In genomic region chr6:30694209-30694608, GRCm38 (mm10) we compare ENCODE assay signal across 8 mouse cellular contexts. TPM values are rescaled to one million over a fixed set of nuclear protein-coding genes. Genes with fewer than 3 reads are reported as not detected.
DNase-seq lines count a peak whose midpoint lies in the region; ATAC-seq and TF ChIP-seq lines count a peak whose summit lies in the region.

No protein-coding gene starts in this region.

- H3K27me3 ChIP-seq in embryonic facial prominence, embryonic 15.5 days: no peaks in the 10 kb centered on the region
- H3K27me3 ChIP-seq in stomach, embryonic 16.5 days (ENCODE audit: control insufficient read depth, insufficient read depth, low read length): no peaks in the 10 kb centered on the region

- H3K36me3 ChIP-seq in embryonic facial prominence, embryonic 15.5 days: no peaks in the 10 kb centered on the region
- H3K36me3 ChIP-seq in stomach, embryonic 16.5 days (ENCODE audit: control insufficient read depth, insufficient read depth, low read length): no peaks in the 10 kb centered on the region

- H3K9ac ChIP-seq in embryonic facial prominence, embryonic 15.5 days: no peak overlapping the region
- H3K9ac ChIP-seq in stomach, embryonic 16.5 days (ENCODE audit: low read length): peak overlapping the region; percentile 85; the same call in 1 of the 2 replicates

- H3K27ac ChIP-seq in gastrocnemius, adult 2 months: no peak overlapping the region
- H3K27ac ChIP-seq in embryonic facial prominence, embryonic 15.5 days (replicated peaks): 0 out of 2 replicates have a peak overlapping the region, but pooled peaks have one; percentile 95
- H3K27ac ChIP-seq in stomach, embryonic 16.5 days (ENCODE audit: low read length): peak overlapping the region; percentile 92

- H3K4me2 ChIP-seq in embryonic facial prominence, embryonic 15.5 days (replicated peaks): peak overlapping the region; percentile 66
- H3K4me2 ChIP-seq in stomach, embryonic 16.5 days (ENCODE audit: low read depth, low read length): peak overlapping the region; percentile 74

- 34% methylated on average over 6 of the region's 6 CpGs for WGBS in embryonic facial prominence, embryonic 15.5 days
- WGBS in stomach, embryonic 16.5 days: 41% methylated on average over 6 of the region's 6 CpGs

- peaks cover 16% of the 10 kb centered on the region; the same call in 1 of the 2 replicates for H3K4me1 ChIP-seq in embryonic facial prominence, embryonic 15.5 days
- H3K4me1 ChIP-seq in stomach, embryonic 16.5 days (ENCODE audit: control insufficient read depth, insufficient read depth, low read length): peaks cover 13% of the 10 kb centered on the region

- no peak for DNase-seq in gastrocnemius, adult 2 months
- no peak for DNase-seq in gastrocnemius, postnatal 10 days
- DNase-seq in CD4-positive helper T cell, adult 2 months (ENCODE audit: low read depth, low spot score): peak; percentile 24
- DNase-seq in left cerebral cortex, postnatal 25 days (ENCODE audit: low spot score in 2 of 2): peak; percentile 40 to 58
- no peak for DNase-seq in adrenal gland, postnatal 36 days
- DNase-seq in thymus, postnatal 25 days: no peak

- no peaks in the 10 kb centered on the region for H3K9me3 ChIP-seq in embryonic facial prominence, embryonic 15.5 days (replicated peaks)
- no peaks in the 10 kb centered on the region for H3K9me3 ChIP-seq in stomach, embryonic 16.5 days (replicated peaks; ENCODE audit: control insufficient read depth, low read length)

- intact Hi-C loops in gastrocnemius, adult 2 months (cut with DNase I): loop anchor here (5.0 kb wide), 1 partner anchor 203 kb away; the partner anchor contains the start of gene Copg2
- intact Hi-C loops in left cerebral cortex, postnatal 25 days (cut with DNase I): loop anchor here (5.0 kb wide), 1 partner anchor 147 kb away; no protein-coding TSS in a partner anchor

- peak overlapping the region; percentile 74 for H3K4me3 ChIP-seq in gastrocnemius, adult 2 months
- peak overlapping the region; percentile 64 for H3K4me3 ChIP-seq in embryonic facial prominence, embryonic 15.5 days (replicated peaks)
- H3K4me3 ChIP-seq in stomach, embryonic 16.5 days (replicated peaks; ENCODE audit: low read length): peak overlapping the region; percentile 64

- no peak for TF ChIP-seq CTCF in gastrocnemius, adult 2 months (IDR thresholded peaks at IDR 0.05)

- ATAC-seq in embryonic facial prominence, embryonic 15.5 days (ENCODE audit: insufficient number of reproducible peaks, low FRiP score, low TSS enrichment, low read depth): no peak
- ATAC-seq in stomach, embryonic 16.5 days (ENCODE audit: insufficient read depth, low FRiP score): no peak

RNA-seq across cellular contexts. Expression of gene Cep41, which starts 0.7 kb away (rescaled TPM):
- 1 to 10 TPM in 1 of 2 experiments, under 1 TPM in 1; 0.20 to 1.6 TPM for total RNA-seq in gastrocnemius, adult 2 months (2021)
- total RNA-seq in gastrocnemius, postnatal 10 days (2021): 1 to 10 TPM; 3.4 to 3.7 TPM
- 30.9 and 33.1 TPM in 2 replicates for polyA plus RNA-seq in embryonic facial prominence, embryonic 15.5 days (2015; fragmentation: Nextera tagmentation; extraction: Ambion mirVana)
- 1 to 10 TPM; 7.5 to 8.1 TPM for total RNA-seq in left cerebral cortex, postnatal 25 days (2021)
- 8.8 and 11.6 TPM in 2 replicates for polyA plus RNA-seq in stomach, embryonic 16.5 days (2015; fragmentation: Nextera tagmentation; extraction: Ambion mirVana)
- 1 to 10 TPM; 6.1 to 9.6 TPM for total RNA-seq in adrenal gland, postnatal 36 days (2021)

RNA-seq across cellular contexts. Expression of gene Mest, which starts 29.1 kb away (rescaled TPM):
- total RNA-seq in gastrocnemius, adult 2 months (2021): 1 to 10 TPM; 1.6 to 2.4 TPM
- total RNA-seq in gastrocnemius, postnatal 10 days (2021): 100 to 1,000 TPM; 211 to 268 TPM
- 1,312 and 1,376 TPM in 2 replicates for polyA plus RNA-seq in embryonic facial prominence, embryonic 15.5 days (2015; fragmentation: Nextera tagmentation; extraction: Ambion mirVana)
- 100 to 1,000 TPM; 120 to 124 TPM for total RNA-seq in left cerebral cortex, postnatal 25 days (2021)
- polyA plus RNA-seq in stomach, embryonic 16.5 days (2015; fragmentation: Nextera tagmentation; extraction: Ambion mirVana): 746 and 846 TPM in 2 replicates
- 10 to 100 TPM; 54.1 to 68.9 TPM for total RNA-seq in adrenal gland, postnatal 36 days (2021)

RNA-seq across cellular contexts. Expression of gene Cpa1, which starts 55.2 kb away (rescaled TPM):
- total RNA-seq in gastrocnemius, adult 2 months (2021): not detected
- under 1 TPM in 1 of 2 experiments, not detected in 1; 0.19 TPM for total RNA-seq in gastrocnemius, postnatal 10 days (2021)
- 0.98 and 1.2 TPM in 2 replicates for polyA plus RNA-seq in embryonic facial prominence, embryonic 15.5 days (2015; fragmentation: Nextera tagmentation; extraction: Ambion mirVana)
- not detected for total RNA-seq in left cerebral cortex, postnatal 25 days (2021)
- 684 and 706 TPM in 2 replicates for polyA plus RNA-seq in stomach, embryonic 16.5 days (2015; fragmentation: Nextera tagmentation; extraction: Ambion mirVana)
- not detected for total RNA-seq in adrenal gland, postnatal 36 days (2021)

Comparison
In these comparisons a context has a peak if more than half of its experiments do, and no peak if none do; other contexts are left out.
1. RNA of gene Mest, which starts 29.1 kb away (total RNA-seq): 211 to 268 TPM in gastrocnemius, postnatal 10 days, 120 to 124 TPM in left cerebral cortex, postnatal 25 days and 54.1 to 68.9 TPM in adrenal gland, postnatal 36 days; 1.6 to 2.4 TPM in gastrocnemius, adult 2 months; every median in the first group is over 10 times any median in the second.
2. DNase-seq: peak in CD4-positive helper T cell, adult 2 months (single experiment) and left cerebral cortex, postnatal 25 days (2 of 2); none in gastrocnemius, adult 2 months (single experiment), gastrocnemius, postnatal 10 days (single experiment), adrenal gland, postnatal 36 days (0 of 2) and thymus, postnatal 25 days (single experiment).
3. Peak in every context shown above with its lines, with median percentiles within 50 percentile points of each other: H3K4me3 ChIP-seq.